Mouse (Mus musculus): ENCODE results near the gene Zranb1. TPM values are rescaled to one million over a fixed set of nuclear protein-coding genes. Genes with fewer than 3 reads are reported as not detected.

Zranb1 gene
- polyA plus RNA-seq, 1 experiment from 2014 or later = 16.2 TPM

- peak overlapping the region; percentile 59 for H3K4me2 ChIP-seq
- peak overlapping the region; percentile 98 for H3K27ac ChIP-seq
- no peak for ATAC-seq (ENCODE audit: insufficient number of reproducible peaks, low FRiP score, low TSS enrichment, low read depth)
- H3K9ac ChIP-seq = peak overlapping the region; percentile 90
- WGBS = under 1% methylated on average over 42 of the region's 55 CpGs
- H3K4me3 ChIP-seq = peak overlapping the region; percentile 95
- peaks cover 12% of the 10 kb centered on the region for H3K4me1 ChIP-seq
- H3K36me3 ChIP-seq = no peaks in the 10 kb centered on the region
- no peaks in the 10 kb centered on the region for H3K27me3 ChIP-seq
- H3K9me3 ChIP-seq = no peaks in the 10 kb centered on the region
These were observed 814 bp downstream of the Zranb1 start for GRCm38 (mm10) chr7:132931560-132932351.

GRCm38 (mm10) chr7:132933331-132933730 lies 2.4 kb downstream of the Zranb1 start:
- no peaks in the 10 kb centered on the region for H3K27me3 ChIP-seq
- 75% methylated on average over 1 of the region's 1 CpGs for WGBS
- no peaks in the 10 kb centered on the region for H3K9me3 ChIP-seq
- ATAC-seq (ENCODE audit: insufficient number of reproducible peaks, low FRiP score, low TSS enrichment, low read depth) = no peak
- H3K4me2 ChIP-seq = no peak overlapping the region
- peaks cover 12% of the 10 kb centered on the region for H3K4me1 ChIP-seq
- H3K36me3 ChIP-seq = no peaks in the 10 kb centered on the region
- no peak overlapping the region for H3K4me3 ChIP-seq
- H3K9ac ChIP-seq = no peak overlapping the region
- H3K27ac ChIP-seq = no peak overlapping the region

GRCm38 (mm10) chr7:132934743-132935142 lies 3.8 kb downstream of the Zranb1 start:
- no peaks in the 10 kb centered on the region for H3K9me3 ChIP-seq
- H3K4me3 ChIP-seq = no peak overlapping the region
- peaks cover 12% of the 10 kb centered on the region for H3K4me1 ChIP-seq
- H3K4me2 ChIP-seq = no peak overlapping the region
- H3K36me3 ChIP-seq = no peaks in the 10 kb centered on the region
- H3K27me3 ChIP-seq = no peaks in the 10 kb centered on the region
- no peak for ATAC-seq (ENCODE audit: insufficient number of reproducible peaks, low FRiP score, low TSS enrichment, low read depth)
- H3K9ac ChIP-seq = no peak overlapping the region
- H3K27ac ChIP-seq = no peak overlapping the region

DNA sequence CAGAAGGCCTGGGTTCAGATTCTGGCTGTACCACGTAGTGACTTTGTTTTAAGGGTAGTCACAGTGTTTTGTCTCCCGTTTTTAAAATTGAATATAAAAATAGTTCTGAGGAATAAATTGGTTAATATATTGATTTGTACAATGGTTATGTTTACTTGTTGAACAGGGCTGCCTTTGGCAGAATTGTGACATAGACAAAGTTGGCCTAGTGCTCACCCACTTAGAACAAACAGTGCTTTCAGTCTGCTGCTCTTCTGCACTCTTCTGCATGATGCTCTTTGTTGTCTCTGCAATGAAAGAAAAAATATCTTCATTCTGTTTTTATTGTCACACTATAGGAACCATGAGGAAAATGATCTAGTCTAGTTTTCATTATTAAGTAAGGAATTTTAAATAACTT lies 8.2 kb downstream of the Zranb1 start:
- H3K27me3 ChIP-seq = no peaks in the 10 kb centered on the region
- no peaks in the 10 kb centered on the region for H3K36me3 ChIP-seq
- no peak overlapping the region for H3K4me2 ChIP-seq
- H3K27ac ChIP-seq = no peak overlapping the region
- H3K4me1 ChIP-seq = no peaks in the 10 kb centered on the region
- WGBS = 83% methylated on average over 2 of the region's 2 CpGs
- no peaks in the 10 kb centered on the region for H3K9me3 ChIP-seq
- no peak overlapping the region for H3K9ac ChIP-seq
- H3K4me3 ChIP-seq = no peak overlapping the region
- ATAC-seq (ENCODE audit: insufficient number of reproducible peaks, low FRiP score, low TSS enrichment, low read depth) = no peak

GRCm38 (mm10) chr7:132940569-132940968 lies 9.6 kb downstream of the Zranb1 start:
- Histone ChIP-seq H3K4me3 (no peak overlapping the region), H3K9ac (no peak overlapping the region), H3K27me3 (no peaks in the 10 kb centered on the region), H3K4me1 (no peaks in the 10 kb centered on the region), H3K4me2 (no peak overlapping the region), H3K9me3 (no peaks in the 10 kb centered on the region), H3K36me3 (no peaks in the 10 kb centered on the region), H3K27ac (no peak overlapping the region)
- WGBS = 82% methylated on average over 2 of the region's 2 CpGs
- no peak for ATAC-seq (ENCODE audit: insufficient number of reproducible peaks, low FRiP score, low TSS enrichment, low read depth)

DNA sequence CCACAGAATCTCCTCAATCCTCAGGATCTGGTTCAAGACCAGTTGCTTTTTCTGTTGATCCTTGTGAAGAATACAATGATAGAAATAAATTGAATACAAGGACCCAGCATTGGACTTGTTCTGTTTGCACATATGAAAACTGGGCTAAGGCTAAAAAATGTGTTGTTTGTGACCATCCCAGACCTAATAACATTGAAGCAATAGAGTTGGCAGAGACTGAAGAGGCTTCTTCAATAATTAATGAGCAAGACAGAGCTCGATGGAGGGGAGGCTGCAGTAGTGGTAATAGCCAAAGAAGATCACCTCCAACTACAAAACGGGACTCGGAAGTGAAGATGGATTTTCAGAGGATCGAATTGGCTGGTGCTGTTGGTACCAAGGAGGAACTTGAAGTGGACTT lies 19.0 kb downstream of the Zranb1 start:
- no peak overlapping the region for H3K4me2 ChIP-seq
- no peak overlapping the region for H3K27ac ChIP-seq
- WGBS = 87% methylated on average over 4 of the region's 4 CpGs
- H3K27me3 ChIP-seq = no peaks in the 10 kb centered on the region
- H3K36me3 ChIP-seq = 0 out of 2 replicates have a peak, but pooled peaks cover 4% of the 10 kb centered on the region
- H3K4me1 ChIP-seq = no peaks in the 10 kb centered on the region
- no peak overlapping the region for H3K4me3 ChIP-seq
- no peak for ATAC-seq (ENCODE audit: insufficient number of reproducible peaks, low FRiP score, low TSS enrichment, low read depth)
- no peaks in the 10 kb centered on the region for H3K9me3 ChIP-seq
- H3K9ac ChIP-seq = no peak overlapping the region

DNA sequence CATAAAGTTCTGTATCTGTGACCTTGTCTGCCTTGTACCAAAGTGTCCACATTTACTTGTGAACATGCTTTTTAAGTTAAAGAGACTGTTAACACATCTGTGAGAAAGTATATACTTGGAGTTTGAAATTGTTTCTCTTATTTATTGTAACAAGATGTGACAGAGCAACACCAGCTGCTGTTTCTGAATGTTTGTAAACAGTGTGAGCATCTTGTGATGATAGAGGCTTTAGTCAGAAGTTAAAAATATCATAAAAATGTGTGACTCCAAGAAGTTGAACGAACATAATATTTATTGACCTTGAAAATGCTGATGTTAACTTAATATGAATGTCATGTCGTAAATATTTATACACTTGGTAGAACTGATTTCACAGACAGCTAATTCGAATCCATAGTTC lies 19.7 kb downstream of the Zranb1 start:
- 0 out of 2 replicates have a peak, but pooled peaks cover 4% of the 10 kb centered on the region for H3K36me3 ChIP-seq
- WGBS = 81% methylated on average over 3 of the region's 3 CpGs
- no peak for ATAC-seq (ENCODE audit: insufficient number of reproducible peaks, low FRiP score, low TSS enrichment, low read depth)
- H3K27me3 ChIP-seq = no peaks in the 10 kb centered on the region
- no peak overlapping the region for H3K4me3 ChIP-seq
- H3K27ac ChIP-seq = no peak overlapping the region
- H3K9ac ChIP-seq = no peak overlapping the region
- H3K9me3 ChIP-seq = no peaks in the 10 kb centered on the region
- H3K4me1 ChIP-seq = no peaks in the 10 kb centered on the region
- H3K4me2 ChIP-seq = no peak overlapping the region

DNA sequence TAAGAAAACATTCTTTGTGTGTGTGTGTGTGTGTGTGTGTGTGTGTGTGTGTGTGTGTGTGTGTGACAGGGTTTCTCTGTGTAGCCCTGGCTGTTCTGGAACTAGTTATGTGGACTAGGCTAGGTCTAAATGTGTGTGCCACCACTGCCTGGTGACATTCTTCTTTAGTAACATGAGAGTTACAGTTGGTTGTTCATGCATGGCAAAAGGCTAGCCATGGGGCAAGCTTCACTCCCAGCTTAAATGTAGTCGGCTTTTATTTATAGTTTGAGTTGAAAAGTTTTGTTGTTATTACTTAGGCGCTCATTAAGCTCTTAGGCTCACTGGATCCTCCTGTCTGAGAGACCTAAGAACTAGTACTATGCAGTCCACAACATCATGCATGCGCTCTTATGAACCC lies 33.5 kb downstream of the Zranb1 start:
- Histone ChIP-seq H3K27me3 (no peaks in the 10 kb centered on the region), H3K4me3 (no peak overlapping the region), H3K27ac (no peak overlapping the region), H3K36me3 (0 out of 2 replicates have a peak, but pooled peaks cover 16% of the 10 kb centered on the region), H3K9me3 (no peaks in the 10 kb centered on the region), H3K9ac (no peak overlapping the region), H3K4me1 (no peaks in the 10 kb centered on the region), H3K4me2 (no peak overlapping the region)
- WGBS = 78% methylated on average over 3 of the region's 3 CpGs
- ATAC-seq (ENCODE audit: insufficient number of reproducible peaks, low FRiP score, low TSS enrichment, low read depth) = no peak

DNA sequence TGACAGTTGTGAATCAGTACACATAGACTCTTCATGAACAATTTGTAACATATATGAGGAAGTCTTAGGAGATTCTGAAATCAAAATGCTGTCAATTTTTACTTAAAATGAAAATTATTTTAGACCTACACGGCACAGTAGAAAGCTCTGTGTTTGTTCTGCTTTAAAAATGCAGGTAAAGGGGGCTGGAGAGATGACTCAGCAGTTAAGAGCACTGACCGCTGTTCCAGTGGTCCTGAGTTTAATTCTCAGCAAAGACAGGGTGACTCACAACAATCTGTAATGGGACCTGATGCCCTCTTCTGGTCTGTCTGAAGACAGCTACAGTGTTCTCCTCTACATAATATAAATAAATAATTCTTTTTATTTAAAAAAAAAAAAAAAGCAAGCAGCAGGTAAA lies 34.8 kb downstream of the Zranb1 start:
- no peak for ATAC-seq (ENCODE audit: insufficient number of reproducible peaks, low FRiP score, low TSS enrichment, low read depth)
- WGBS = 83% methylated on average over 2 of the region's 2 CpGs

DNA sequence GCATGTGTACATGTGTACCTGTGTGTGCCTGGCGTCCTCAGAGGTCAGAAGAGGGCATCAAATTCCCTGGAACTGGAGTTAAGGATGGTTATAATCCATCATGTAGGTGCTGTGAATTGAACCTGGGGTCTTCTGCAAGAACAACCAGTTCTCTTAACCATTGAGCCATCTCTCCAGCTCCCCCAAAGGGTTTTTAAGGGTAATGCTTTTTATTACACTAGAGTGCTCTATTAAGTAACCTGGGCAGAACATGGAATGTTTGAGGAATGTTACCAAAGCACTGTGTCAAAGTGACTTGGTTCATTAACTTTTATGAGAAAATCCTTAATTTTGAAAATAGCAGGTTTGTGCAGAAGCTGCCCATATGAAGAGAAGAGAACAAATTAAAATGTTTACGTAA lies 41.1 kb downstream of the Zranb1 start:
- Histone ChIP-seq H3K4me1 (no peaks in the 10 kb centered on the region), H3K9ac (no peak overlapping the region), H3K36me3 (peaks cover 28% of the 10 kb centered on the region), H3K9me3 (no peaks in the 10 kb centered on the region), H3K27ac (no peak overlapping the region), H3K4me2 (no peak overlapping the region), H3K4me3 (no peak overlapping the region), H3K27me3 (no peaks in the 10 kb centered on the region)
- no peak for ATAC-seq (ENCODE audit: insufficient number of reproducible peaks, low FRiP score, low TSS enrichment, low read depth)
- WGBS = 93% methylated on average over 2 of the region's 2 CpGs

More for the DNA sequence above, 34.8 kb downstream of the Zranb1 start:
- Histone ChIP-seq H3K4me2 (no peak overlapping the region), H3K9me3 (no peaks in the 10 kb centered on the region), H3K36me3 (0 out of 2 replicates have a peak, but pooled peaks cover 17% of the 10 kb centered on the region), H3K27ac (no peak overlapping the region), H3K4me3 (no peak overlapping the region), H3K9ac (no peak overlapping the region), H3K4me1 (no peaks in the 10 kb centered on the region), H3K27me3 (no peaks in the 10 kb centered on the region)

- no peak overlapping the region for H3K4me2 ChIP-seq
- no peaks in the 10 kb centered on the region for H3K9me3 ChIP-seq
- H3K27me3 ChIP-seq = no peaks in the 10 kb centered on the region
- H3K9ac ChIP-seq = no peak overlapping the region
- no peak overlapping the region for H3K27ac ChIP-seq
- H3K4me1 ChIP-seq = no peaks in the 10 kb centered on the region
- no peak for ATAC-seq (ENCODE audit: insufficient number of reproducible peaks, low FRiP score, low TSS enrichment, low read depth)
- 53% methylated on average over 2 of the region's 2 CpGs for WGBS
- peaks cover 29% of the 10 kb centered on the region for H3K36me3 ChIP-seq
- H3K4me3 ChIP-seq = no peak overlapping the region
These were observed 45.1 kb downstream of the Zranb1 start for GRCm38 (mm10) chr7:132976079-132976478.

DNA sequence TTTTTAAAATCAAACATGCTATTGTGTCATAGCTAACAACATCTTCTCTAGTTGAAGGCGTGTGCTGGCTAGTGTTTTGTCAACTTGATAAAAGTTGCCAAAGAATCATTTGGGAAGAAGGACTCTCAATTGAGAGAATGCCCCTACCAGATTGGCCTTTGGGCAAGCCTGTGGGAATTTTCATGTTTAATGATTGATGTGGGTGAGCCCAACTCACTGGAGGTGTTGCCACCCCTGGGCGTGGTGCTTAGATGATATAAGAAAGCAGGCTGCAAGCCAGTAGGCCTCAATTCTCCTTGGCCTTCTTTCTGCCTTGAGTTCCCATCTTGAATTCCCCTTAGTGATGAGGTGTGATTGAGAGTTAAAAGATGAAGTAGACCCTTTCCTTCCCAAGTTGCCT lies 47.0 kb downstream of the Zranb1 start:
- no peak for ATAC-seq (ENCODE audit: insufficient number of reproducible peaks, low FRiP score, low TSS enrichment, low read depth)
- no peak overlapping the region for H3K4me2 ChIP-seq
- 94% methylated on average over 2 of the region's 2 CpGs for WGBS
- H3K36me3 ChIP-seq = peaks cover 40% of the 10 kb centered on the region
- no peaks in the 10 kb centered on the region for H3K27me3 ChIP-seq
- H3K9ac ChIP-seq = no peak overlapping the region
- H3K27ac ChIP-seq = no peak overlapping the region
- no peaks in the 10 kb centered on the region for H3K4me1 ChIP-seq
- no peak overlapping the region for H3K4me3 ChIP-seq
- no peaks in the 10 kb centered on the region for H3K9me3 ChIP-seq

Data from limb, embryonic 15.5 days (tissue).